Mouse (Mus musculus) kidney, adult 11 months (tissue): Measurements from ENCODE around the gene Nfasc.

ENCODE experiments used
- DNase-seq: peaks from one replicate; pipeline ENCODE4 v3.0.0; 2022

Nfasc gene

GRCm38 (mm10) chr1:132727548-132727947, 14.0 kb downstream of the Nfasc start:
- DNase-seq: no peak

- DNase-seq: no peak
Observed at GRCm38 (mm10) chr1:132722362-132722761, 19.2 kb downstream of the Nfasc start.

DNA sequence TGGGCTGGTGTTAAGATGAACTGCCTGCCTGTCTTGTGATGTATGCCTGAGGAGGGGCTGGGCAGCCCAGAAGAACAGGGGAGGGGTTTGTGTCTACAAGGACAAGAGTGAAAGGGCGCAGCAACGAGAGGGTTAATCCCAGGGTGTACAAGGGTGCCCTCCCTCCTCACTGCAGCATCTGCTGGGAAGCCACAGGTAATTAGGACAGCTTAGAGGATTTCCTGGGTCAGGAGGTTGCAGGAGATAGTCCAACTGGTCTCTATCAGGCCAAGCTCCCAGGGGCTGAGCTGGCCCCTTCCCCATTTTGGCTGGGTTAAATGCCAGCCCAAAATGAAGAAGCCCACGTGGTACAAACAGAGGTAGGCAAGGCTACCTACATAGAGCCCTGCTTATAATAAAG, 20.3 kb downstream of the Nfasc start:
- no peak for DNase-seq

DNA sequence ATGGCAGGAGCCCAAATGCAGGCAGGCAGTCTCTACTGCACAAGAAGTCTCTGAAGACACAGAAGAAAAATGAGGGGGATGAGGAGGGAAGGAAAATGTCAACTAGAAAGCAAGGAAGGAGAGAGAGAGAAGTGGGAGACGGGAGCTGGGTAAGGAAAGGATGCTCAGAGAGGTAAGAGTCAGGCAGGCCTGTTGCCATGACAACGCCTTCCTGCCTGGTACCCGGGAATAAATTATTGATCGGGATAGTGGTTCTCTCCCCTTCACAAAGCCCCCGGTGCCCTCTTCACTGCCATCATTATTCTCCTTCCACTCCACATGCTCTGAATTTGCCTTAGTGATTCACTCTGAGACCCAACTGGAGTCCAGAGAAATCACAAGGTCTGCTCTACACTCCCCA, 23.4 kb downstream of the Nfasc start:
- DNase-seq: no peak

DNA sequence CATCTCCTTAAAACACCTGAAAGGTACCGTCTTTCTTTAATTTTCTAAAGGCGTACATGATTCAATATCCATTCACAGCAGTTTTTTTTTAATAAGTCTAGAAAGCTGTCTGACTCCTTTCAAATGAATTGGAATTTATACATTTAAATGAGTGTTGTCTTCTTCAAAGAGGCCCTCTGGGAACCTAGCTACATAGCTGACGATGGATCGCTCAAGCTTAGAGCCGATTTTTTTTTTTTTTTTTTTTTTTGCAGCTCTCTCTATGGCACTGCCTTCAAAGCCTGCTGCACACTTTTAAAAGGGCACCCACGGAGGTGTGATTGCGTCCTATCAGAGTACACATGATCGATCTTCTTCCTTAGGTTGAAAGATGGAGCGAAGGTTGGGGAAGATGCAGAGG, 26.6 kb downstream of the Nfasc start:
- no peak for DNase-seq

DNA sequence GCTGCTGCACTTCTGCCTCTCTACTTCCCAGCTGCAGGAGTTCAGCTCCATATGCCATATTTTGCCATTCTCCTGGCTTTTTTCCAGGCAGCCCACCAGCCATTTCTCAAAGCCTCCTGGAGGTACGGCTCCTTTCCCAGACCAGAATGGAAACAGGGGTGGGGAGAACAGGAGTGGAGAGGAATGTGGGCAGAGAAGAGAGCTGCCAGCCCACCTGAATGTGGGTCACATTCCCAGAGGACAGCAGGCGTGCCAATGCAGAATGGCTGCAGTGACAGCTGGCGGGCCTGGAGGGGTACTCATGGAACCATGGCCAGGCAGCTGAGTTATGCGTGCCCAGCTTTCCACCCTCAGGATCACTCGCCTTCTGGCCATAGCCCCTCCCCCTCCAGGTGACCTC, 32.2 kb downstream of the Nfasc start:
- DNase-seq: no peak

GRCm38 (mm10) chr1:132707301-132707700, 34.3 kb downstream of the Nfasc start:
- no peak for DNase-seq

DNA sequence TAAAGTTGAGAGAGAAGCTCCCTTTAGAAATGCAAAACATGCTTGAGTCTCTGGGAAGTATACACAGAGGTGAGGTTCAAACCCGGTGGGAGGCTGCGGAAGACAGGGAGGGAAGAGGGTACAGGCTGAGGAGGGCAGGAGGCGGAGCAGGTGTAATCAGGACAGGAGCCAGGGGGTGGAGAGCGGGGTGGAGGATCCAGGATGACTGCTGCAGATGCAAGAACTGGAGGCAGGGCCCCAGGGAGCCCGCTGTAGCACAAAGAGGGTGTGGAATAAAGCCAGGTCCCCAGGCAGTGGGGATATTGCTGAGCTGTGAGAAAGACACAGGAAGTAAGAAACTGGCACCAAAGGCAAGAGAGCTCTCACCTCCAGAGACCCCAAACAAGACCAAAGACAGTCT, 38.1 kb downstream of the Nfasc start:
- no peak for DNase-seq

- no peak for DNase-seq
Observed at GRCm38 (mm10) chr1:132696926-132697325, 44.7 kb downstream of the Nfasc start.

- no peak for DNase-seq
Observed at GRCm38 (mm10) chr1:132696232-132696631, 45.4 kb downstream of the Nfasc start.

DNA sequence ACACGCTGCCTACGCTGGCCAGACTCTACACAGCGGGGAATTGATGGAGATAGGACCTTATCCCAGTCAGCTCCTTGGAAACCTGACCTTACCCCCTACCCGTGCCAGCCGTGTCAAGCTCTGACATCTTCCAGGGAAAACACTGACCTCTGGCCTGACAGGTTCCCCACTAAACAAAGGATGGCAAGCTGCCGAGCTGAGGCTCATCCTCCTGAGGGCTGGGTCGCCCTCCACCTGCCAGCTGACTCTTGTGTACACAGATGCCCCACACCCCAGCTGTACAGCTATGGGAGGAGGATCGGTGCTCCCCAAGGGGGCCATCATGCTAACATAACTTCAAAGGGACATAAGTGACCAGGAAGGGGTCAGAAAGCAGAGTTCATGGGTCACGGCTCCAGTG, 47.6 kb downstream of the Nfasc start:
- DNase-seq: no peak

- no peak for DNase-seq
Observed at GRCm38 (mm10) chr1:132689181-132689580, 52.4 kb downstream of the Nfasc start.

GRCm38 (mm10) chr1:132678935-132679334, 62.7 kb downstream of the Nfasc start:
- DNase-seq: no peak

DNA sequence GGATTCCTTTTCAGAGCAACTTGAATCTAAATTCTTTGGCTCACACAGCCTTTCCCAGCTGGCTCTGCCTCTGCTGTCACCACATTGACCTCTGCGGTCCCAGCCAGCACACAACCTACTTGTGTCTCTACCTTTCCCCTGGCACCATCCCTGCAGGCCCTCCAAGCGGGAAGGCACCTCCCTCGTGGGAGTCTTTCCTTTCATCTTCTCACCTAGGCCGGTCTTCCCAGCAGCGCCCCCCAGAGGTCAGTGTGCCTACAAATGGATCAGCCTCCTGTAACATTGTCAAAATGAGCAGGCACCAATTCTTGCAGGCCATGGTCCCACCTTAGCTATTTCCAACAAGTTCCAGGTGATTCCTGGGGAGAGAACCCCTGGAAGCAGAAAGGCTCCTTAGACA, 63.5 kb downstream of the Nfasc start:
- DNase-seq: no peak

DNA sequence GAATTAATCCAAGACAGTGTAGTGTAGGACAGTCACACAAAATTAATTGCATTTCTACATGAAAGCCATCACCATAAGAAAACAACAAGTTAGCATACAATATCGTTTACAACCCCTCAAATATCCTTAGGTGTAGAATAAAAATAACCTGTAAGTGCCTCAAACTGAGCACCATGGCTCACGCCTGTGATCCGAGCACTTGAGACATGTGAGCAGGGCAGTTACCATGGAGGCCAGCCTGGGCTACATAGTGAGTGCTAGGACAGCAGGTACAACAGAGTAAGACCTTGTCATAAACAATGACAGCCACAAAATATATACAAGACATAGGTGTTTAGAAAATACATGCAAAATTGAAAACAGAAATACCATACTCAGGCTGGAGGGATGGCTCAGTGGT, 68.9 kb downstream of the Nfasc start:
- no peak for DNase-seq

DNA sequence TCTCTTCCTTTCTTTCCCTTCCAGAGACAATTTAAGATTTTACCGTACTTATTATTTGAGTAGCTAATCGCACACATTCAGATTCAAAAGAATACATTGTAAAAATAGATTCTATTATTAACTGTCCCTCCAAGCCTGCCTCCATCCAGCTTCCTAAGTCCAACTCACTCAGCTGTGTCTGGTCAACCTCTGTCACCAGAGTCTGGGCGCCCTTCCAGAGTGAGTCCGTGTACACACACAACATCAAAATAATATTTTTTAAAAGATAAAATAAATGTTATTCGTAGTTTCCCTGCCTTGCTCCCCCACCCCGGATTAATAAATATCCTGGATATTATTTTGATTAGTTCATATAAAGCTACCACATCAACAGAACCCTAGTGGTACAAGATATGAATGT, 72.4 kb downstream of the Nfasc start:
- peak; percentile 33 for DNase-seq

- no peak for DNase-seq
Observed at GRCm38 (mm10) chr1:132660354-132660753, 81.2 kb downstream of the Nfasc start.

DNA sequence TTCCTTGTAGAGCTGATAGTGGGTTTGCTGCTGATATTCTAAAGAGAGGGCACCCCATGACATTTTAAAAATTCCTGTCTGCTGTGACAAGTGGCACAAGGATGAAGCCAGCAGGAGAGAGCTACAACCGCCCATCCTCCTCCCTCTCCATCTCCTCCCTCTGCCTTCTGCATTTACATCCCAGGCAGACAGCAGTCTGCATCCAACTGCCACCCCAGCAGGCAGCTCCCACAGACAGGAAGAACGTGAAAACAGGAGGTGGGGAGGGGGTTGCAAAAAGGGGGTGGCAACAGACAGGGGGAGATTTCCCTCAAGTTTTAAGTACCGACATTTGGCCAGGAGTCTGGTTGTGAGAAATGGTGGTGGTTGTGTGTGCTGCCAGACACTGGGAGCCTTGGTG, 82.0 kb downstream of the Nfasc start:
- no peak for DNase-seq

GRCm38 (mm10) chr1:132655611-132656010, 86.0 kb downstream of the Nfasc start:
- DNase-seq: no peak

- DNase-seq: no peak
Observed at GRCm38 (mm10) chr1:132654769-132655168, 86.8 kb downstream of the Nfasc start.

DNA sequence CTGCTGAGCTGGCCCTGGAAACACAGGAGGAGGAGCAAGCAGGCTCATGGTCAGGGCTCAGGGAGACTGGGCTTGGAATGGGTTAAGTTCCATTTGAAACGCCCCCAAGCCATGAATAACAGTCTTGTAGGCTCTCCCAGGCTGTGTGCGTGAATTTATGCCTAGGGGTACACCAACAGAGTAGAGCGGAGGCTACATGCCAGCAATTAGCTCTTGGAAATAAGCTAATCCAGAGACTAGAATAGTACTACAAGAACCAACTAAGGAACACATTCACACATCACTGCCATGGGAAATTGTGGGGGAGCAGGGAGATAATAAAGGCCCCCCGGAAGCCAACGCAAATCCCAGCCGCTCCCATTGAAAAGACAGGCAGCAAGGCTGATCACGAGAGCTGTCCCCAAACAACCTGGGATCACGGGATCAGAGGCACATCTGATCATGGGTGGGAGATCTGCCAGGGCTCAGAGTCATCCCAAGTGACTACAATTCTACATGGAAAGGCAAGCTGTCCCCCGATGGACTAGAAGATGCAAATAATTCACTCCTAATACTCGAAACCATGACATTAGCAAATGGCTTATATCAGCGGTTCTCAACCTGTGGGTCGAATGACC, 87.6 kb downstream of the Nfasc start:
- DNase-seq: no peak

GRCm38 (mm10) chr1:132653161-132653560, 88.4 kb downstream of the Nfasc start:
- DNase-seq: no peak

GRCm38 (mm10) chr1:132650680-132651079, 90.9 kb downstream of the Nfasc start:
- no peak for DNase-seq

- peak; percentile 23 for DNase-seq
Observed at GRCm38 (mm10) chr1:132647958-132648357, 93.6 kb downstream of the Nfasc start.

DNA sequence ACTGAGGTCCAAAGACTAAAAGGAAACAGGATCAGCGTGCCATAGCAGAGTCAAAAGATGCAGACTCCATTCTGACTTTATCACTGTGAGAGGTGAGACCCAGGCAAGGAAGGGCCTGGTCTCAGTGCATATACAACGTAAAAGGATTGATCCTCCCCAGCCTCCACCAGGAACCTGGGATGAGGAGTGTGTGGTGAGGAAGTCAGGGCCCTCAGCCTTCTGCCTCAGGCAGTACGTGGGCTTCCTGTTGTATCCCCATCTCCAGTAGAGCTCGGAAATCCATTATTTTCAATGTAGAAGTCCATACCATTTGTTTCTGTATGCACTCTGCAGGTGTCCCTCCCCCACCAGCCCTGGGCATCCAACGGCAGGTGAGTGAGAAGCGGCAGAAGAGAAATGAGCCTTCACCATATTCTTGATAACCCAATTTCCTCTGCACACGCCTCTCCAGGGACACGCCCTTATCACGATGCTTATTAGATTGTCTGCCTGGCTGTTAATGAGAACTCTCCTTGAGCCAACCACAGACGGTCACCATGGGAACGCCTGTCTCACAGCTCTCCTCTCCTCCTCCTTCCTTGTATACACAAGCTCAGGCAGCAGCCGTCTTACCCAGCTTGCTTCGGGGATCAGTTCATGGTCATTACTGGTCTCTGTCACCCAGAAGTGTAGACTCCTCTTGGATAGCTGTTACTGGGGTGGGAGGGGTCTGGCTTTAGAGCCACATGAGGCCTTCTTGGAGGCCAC, 100.4 kb downstream of the Nfasc start:
- no peak for DNase-seq
